Mouse (Mus musculus) monocyte, adult 59 days (primary cell): ENCODE measurements around the gene Ccni. TPM values are rescaled to one million over a fixed set of nuclear protein-coding genes. Genes with fewer than 3 reads are reported as not detected.

Experiments used
- total RNA-seq, 2 experiments: library from RNA; stranded (reverse); gene quantifications; one replicate each; pipeline ENCODE4 v1.2.4; 2023

The Ccni gene
- 100 to 1,000 TPM; 130 to 131 TPM for total RNA-seq

GRCm38 (mm10) chr5:93206109-93207005 lies at the start of gene Ccni, which contains the start of gene 2010109A12Rik:
TSS of gene Ccni (minus strand) at chr5:93206495.
TSS of gene 2010109A12Rik (plus strand) at chr5:93206518.

Other genes with a start within 250 kb of the Ccni start
- not detected for gene Sowahb, start 161.5 kb downstream of the Ccni start, total RNA-seq
- gene Sept11, start 113.1 kb downstream of the Ccni start, total RNA-seq, result 10 to 100 TPM; 73.8 to 88.4 TPM
- gene 2010109A12Rik, start within 50 bp of the Ccni start, total RNA-seq, result 1 to 10 TPM in 1 of 2 experiments, not detected in 1; 1.5 TPM
- gene Ccng2, start 60.8 kb upstream of the Ccni start, total RNA-seq, result 10 to 100 TPM; 52.2 to 62.3 TPM